Mouse (Mus musculus): ENCODE results near the gene Pigk. TPM values are rescaled to one million over a fixed set of nuclear protein-coding genes. Genes with fewer than 3 reads are reported as not detected.

Pigk gene
- polyA plus RNA-seq, 1 experiment = 34.4 TPM

DNA sequence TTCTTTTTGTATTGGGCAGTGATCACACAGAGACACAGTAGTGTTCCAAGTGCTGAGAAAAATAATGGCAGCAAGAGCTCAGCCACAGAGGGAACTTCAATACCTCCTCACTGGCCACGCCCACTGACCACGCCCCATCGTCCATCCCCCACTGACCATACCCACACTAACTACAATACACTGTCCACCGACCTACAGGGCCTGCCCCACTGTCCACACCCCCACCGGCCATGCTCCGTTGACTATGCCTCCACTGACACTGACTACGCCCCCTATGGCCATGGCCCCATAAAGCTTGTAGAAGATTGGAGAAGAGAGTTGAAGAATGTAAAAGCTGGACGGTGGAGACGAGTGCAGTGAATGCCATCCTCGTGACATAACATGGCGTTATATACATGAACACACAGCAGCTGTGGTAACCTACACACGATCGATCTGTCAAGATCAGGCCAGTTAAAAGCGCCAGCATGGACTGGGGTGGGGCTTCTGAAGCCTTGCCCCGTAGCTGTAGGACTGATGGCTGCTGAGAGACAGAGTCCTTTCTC lies 235.4 kb downstream of the Pigk start:
- Histone ChIP-seq H3K4me3 (replicated peaks; ENCODE audit: insufficient read depth, low read depth, low read length) (no peak overlapping the region), H3K27me3 (ENCODE audit: control insufficient read depth, insufficient read depth, low read length) (no peaks in the 10 kb centered on the region), H3K4me1 (ENCODE audit: control insufficient read depth, insufficient read depth, low read length) (no peaks in the 10 kb centered on the region), H3K27ac (ENCODE audit: insufficient read depth, low read length) (no peak overlapping the region)
- WGBS = 91% methylated on average over 15 of the region's 15 CpGs
- DNase-seq = no peak
- no peak for TF ChIP-seq POLR2A (IDR thresholded peaks at IDR 0.05; ENCODE audit: borderline replicate concordance, insufficient read depth, low read length)
- no peak for TF ChIP-seq CTCF (IDR thresholded peaks at IDR 0.05; ENCODE audit: borderline replicate concordance, insufficient read depth, low read depth, low read length)

DNA sequence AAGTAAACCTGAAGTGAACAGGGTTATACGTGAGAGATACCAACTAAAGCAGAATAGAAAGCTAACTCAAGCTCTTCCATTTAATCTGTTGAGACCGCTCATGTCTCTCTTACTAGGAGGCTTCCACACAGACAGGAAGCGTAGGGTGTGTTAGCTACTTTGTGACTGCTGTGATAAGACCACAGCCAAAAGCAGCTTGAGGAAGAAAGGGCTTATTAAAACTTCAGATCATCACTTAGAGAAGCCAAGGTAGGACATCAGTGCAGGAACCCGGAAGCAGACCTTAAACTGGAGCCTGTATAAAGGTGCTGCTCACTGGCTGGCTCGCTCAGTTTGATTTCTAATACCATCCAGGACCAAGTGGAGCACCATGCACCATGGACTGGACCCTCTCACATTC lies 236.4 kb downstream of the Pigk start:
- no peak for DNase-seq
- no peak overlapping the region for H3K4me3 ChIP-seq (replicated peaks; ENCODE audit: insufficient read depth, low read depth, low read length)
- no peaks in the 10 kb centered on the region for H3K4me1 ChIP-seq (ENCODE audit: control insufficient read depth, insufficient read depth, low read length)
- no peak overlapping the region for H3K27ac ChIP-seq (ENCODE audit: insufficient read depth, low read length)
- WGBS = 96% methylated on average over 5 of the region's 5 CpGs
- no peaks in the 10 kb centered on the region for H3K27me3 ChIP-seq (ENCODE audit: control insufficient read depth, insufficient read depth, low read length)
- TF ChIP-seq POLR2A (IDR thresholded peaks at IDR 0.05; ENCODE audit: borderline replicate concordance, insufficient read depth, low read length) (no peak), CTCF (IDR thresholded peaks at IDR 0.05; ENCODE audit: borderline replicate concordance, insufficient read depth, low read depth, low read length) (no peak)

DNA sequence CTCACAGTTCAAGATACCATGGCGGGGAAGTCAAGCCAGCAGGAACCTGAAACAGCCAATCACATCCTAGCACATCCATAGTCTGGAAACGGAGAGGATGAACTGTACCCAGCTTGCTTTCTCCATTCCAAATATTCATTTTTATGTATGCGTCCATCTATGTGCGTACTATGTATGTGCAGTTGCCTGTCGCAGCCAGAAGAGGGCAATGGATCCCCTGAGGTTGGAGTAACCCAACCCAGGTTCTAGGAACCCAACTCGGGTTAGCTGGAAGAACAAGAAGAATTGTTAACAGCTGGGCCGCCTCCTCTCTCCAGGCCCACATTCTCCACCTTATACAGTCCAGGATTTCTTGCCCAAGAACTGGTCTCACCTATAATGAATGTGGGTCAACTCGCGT lies 237.0 kb downstream of the Pigk start:
- H3K27ac ChIP-seq (ENCODE audit: insufficient read depth, low read length) = no peak overlapping the region
- TF ChIP-seq POLR2A (IDR thresholded peaks at IDR 0.05; ENCODE audit: borderline replicate concordance, insufficient read depth, low read length) = no peak
- no peak for TF ChIP-seq CTCF (IDR thresholded peaks at IDR 0.05; ENCODE audit: borderline replicate concordance, insufficient read depth, low read depth, low read length)
- H3K4me1 ChIP-seq (ENCODE audit: control insufficient read depth, insufficient read depth, low read length) = no peaks in the 10 kb centered on the region
- DNase-seq = no peak
- WGBS = 90% methylated on average over 9 of the region's 9 CpGs
- no peaks in the 10 kb centered on the region for H3K27me3 ChIP-seq (ENCODE audit: control insufficient read depth, insufficient read depth, low read length)
- no peak overlapping the region for H3K4me3 ChIP-seq (replicated peaks; ENCODE audit: insufficient read depth, low read depth, low read length)

DNA sequence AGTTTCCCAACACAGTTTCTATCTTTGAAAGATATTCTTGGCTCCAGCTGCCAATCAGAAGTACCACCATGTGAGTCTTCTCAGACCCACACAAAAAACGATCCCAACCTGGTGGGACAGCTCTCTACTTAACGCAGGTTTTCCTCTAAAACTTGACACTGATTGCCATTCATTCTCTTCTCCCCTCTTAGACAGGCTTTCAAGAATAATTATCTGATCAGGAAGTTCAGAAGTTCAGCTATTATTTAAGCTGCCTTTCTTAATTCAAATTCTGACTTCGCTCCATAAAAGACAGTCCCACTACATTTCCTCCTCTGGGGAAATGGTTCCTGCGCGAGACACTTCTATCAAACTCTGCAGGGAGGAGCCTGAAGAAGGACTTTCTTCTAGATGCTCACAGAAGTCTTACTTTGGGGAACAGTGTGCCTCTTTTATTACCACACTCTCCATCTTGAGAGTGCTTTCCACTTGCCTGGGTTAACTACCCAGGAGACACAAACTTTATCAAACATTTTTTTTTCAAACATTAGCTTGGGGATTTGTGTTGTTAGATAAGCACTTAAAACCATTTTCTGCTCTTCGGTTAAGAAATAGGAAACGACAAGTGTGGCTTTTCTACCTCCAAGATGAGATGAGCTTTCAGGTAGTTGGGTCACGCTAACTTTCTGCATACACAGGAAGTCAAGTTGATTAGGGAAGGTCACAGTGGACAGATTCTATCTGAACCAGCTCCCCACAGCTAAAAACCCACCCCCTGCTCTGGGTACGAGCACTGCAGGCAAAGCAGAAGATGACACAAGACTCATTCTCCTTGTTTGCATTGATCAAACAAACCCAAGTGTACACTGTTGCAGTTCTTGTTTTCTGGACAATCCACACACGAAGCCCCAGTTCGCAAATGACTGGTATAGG lies 238.0 kb downstream of the Pigk start:
- H3K27ac ChIP-seq (ENCODE audit: insufficient read depth, low read length) = no peak overlapping the region
- DNase-seq = no peak
- 88% methylated on average over 11 of the region's 11 CpGs for WGBS
- TF ChIP-seq POLR2A (IDR thresholded peaks at IDR 0.05; ENCODE audit: borderline replicate concordance, insufficient read depth, low read length) (no peak), CTCF (IDR thresholded peaks at IDR 0.05; ENCODE audit: borderline replicate concordance, insufficient read depth, low read depth, low read length) (no peak)
- H3K27me3 ChIP-seq (ENCODE audit: control insufficient read depth, insufficient read depth, low read length) = no peaks in the 10 kb centered on the region
- no peak overlapping the region for H3K4me3 ChIP-seq (replicated peaks; ENCODE audit: insufficient read depth, low read depth, low read length)
- no peaks in the 10 kb centered on the region for H3K4me1 ChIP-seq (ENCODE audit: control insufficient read depth, insufficient read depth, low read length)

DNA sequence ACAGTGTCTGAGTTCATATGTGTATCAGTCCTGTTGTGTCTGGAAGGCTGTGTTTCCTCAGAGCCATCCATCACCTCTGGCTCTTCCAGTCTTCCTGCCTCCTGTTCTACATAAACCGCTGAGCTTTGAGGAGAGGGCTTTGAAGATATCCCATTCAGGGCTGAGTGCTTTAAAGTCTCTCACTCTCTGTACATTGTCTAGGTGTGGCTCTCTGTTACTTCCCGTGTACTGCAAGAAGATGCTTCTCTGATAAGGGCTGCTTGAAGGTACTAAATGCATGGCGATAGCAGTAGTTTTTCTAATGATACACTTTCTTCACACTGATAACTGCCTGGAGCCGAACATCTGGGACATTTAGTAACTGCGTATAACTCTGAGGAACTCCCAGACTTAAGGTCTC lies 242.1 kb downstream of the Pigk start:
- 91% methylated on average over 5 of the region's 5 CpGs for WGBS
- TF ChIP-seq CTCF (IDR thresholded peaks at IDR 0.05; ENCODE audit: borderline replicate concordance, insufficient read depth, low read depth, low read length) = no peak
- no peak for TF ChIP-seq POLR2A (IDR thresholded peaks at IDR 0.05; ENCODE audit: borderline replicate concordance, insufficient read depth, low read length)
- no peak for DNase-seq
- H3K4me3 ChIP-seq (replicated peaks; ENCODE audit: insufficient read depth, low read depth, low read length) = no peak overlapping the region
- no peaks in the 10 kb centered on the region for H3K4me1 ChIP-seq (ENCODE audit: control insufficient read depth, insufficient read depth, low read length)
- no peaks in the 10 kb centered on the region for H3K27me3 ChIP-seq (ENCODE audit: control insufficient read depth, insufficient read depth, low read length)
- H3K27ac ChIP-seq (ENCODE audit: insufficient read depth, low read length) = no peak overlapping the region

DNA sequence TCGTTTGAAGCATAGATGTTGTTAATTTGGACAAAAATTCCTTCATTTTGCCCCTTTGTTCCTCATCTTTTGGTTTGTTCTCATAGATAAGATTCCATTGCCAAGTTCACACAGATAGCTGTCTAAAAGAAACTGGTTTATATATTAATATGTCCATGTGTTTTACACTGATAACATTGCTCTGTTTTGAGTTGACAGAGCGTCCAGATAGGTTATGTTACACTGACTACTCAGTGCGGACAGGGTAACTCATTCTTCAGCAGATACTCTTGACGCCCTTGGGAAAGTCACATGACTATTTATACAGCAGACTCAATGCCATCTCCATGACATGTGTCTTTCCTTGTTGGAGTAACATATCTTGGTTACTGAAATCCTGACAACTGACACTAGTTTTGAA lies 242.9 kb downstream of the Pigk start:
- DNase-seq = no peak
- TF ChIP-seq CTCF (IDR thresholded peaks at IDR 0.05; ENCODE audit: borderline replicate concordance, insufficient read depth, low read depth, low read length) = no peak
- TF ChIP-seq POLR2A (IDR thresholded peaks at IDR 0.05; ENCODE audit: borderline replicate concordance, insufficient read depth, low read length) = no peak
- WGBS = 89% methylated on average over 4 of the region's 4 CpGs
- Histone ChIP-seq H3K4me3 (replicated peaks; ENCODE audit: insufficient read depth, low read depth, low read length) (no peak overlapping the region), H3K4me1 (ENCODE audit: control insufficient read depth, insufficient read depth, low read length) (no peaks in the 10 kb centered on the region), H3K27me3 (ENCODE audit: control insufficient read depth, insufficient read depth, low read length) (no peaks in the 10 kb centered on the region), H3K27ac (ENCODE audit: insufficient read depth, low read length) (no peak overlapping the region)

DNA sequence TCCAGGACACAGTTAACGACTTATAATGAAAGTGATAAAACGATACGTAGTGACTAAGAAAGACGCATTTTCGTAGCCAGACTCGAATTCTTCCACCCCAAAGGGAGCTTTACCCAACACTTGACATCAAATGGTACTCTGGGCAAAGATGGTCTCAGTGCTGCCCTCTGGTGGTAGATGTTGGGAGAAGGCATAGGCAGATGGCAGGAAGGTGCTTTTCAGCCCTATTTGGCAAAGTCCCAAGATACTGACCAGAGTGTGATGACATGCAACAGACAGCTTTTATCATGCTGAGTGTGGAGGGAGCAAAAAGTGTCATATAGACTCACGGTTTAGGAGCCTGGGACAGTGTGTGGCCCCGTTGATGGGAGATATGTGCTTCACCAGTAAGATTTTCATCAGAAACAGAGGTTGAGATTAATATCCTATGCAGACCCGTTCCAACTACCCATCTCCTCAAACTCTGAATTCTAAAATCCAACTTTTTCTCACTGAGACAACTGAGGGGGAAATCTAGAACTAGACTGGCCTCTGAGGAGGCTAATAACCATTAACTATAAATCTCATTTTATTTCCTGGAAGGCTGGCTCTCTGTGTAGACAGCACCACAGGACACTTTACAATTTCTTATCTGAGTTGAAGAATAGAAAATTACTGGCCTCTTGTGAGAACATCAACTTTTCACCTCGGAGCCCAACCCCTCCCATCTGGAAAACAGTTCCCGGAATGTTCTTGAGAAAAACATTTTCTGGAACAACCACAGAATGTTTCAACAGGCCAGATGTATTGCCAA lies 244.7 kb downstream of the Pigk start:
- Histone ChIP-seq H3K27me3 (ENCODE audit: control insufficient read depth, insufficient read depth, low read length) (no peaks in the 10 kb centered on the region), H3K4me3 (replicated peaks; ENCODE audit: insufficient read depth, low read depth, low read length) (no peak overlapping the region), H3K27ac (ENCODE audit: insufficient read depth, low read length) (no peak overlapping the region), H3K4me1 (ENCODE audit: control insufficient read depth, insufficient read depth, low read length) (no peaks in the 10 kb centered on the region)
- no peak for TF ChIP-seq POLR2A (IDR thresholded peaks at IDR 0.05; ENCODE audit: borderline replicate concordance, insufficient read depth, low read length)
- TF ChIP-seq CTCF (IDR thresholded peaks at IDR 0.05; ENCODE audit: borderline replicate concordance, insufficient read depth, low read depth, low read length) = peak; percentile 75
- peak; percentile 45 to 50 for DNase-seq
- 71% methylated on average over 11 of the region's 11 CpGs for WGBS

Measured in cerebellum, adult 2 months (tissue).